Mouse (Mus musculus) hindbrain, embryonic 16.5 days (tissue): ENCODE results near the gene Ubqln4. TPM values are rescaled to one million over a fixed set of nuclear protein-coding genes. Genes with fewer than 3 reads are reported as not detected.

ENCODE experiments used
- ATAC-seq: fragments of 200-750 bp; cut with Nextera tagmentation; 2 replicates; pipeline ENCODE4 v1.8.0; 2017; ENCODE audit warnings: moderate TSS enrichment, moderate library complexity
- H3K27ac ChIP-seq: fragments of 300-500 bp; sonication (generic); 2 replicates; pipeline ENCODE4 v1.5.1; 2014; ENCODE audit warnings: low read depth, mild to moderate bottlenecking, control low read depth, low read length, moderate library complexity
- H3K27me3 ChIP-seq: fragments of 300-500 bp; sonication (generic); replicated peaks from 2 replicates; pipeline ENCODE4 v1.6.1; 2014; ENCODE audit warnings: low read length; ENCODE audit not compliant: control insufficient read depth, insufficient read depth
- H3K36me3 ChIP-seq: fragments of 300-500 bp; sonication (generic); 2 replicates; pipeline ENCODE4 v1.6.1; 2014; ENCODE audit warnings: mild to moderate bottlenecking, low read length, moderate library complexity, mixed read lengths; ENCODE audit not compliant: control insufficient read depth, insufficient read depth
- H3K4me1 ChIP-seq: fragments of 300-500 bp; sonication (generic); 2 replicates; pipeline ENCODE4 v1.6.1; 2014; ENCODE audit warnings: low read depth, low read length; ENCODE audit not compliant: control insufficient read depth, insufficient read depth
- H3K4me2 ChIP-seq: fragments of 300-500 bp; sonication (generic); 2 replicates; pipeline ENCODE4 v1.6.1; 2014; ENCODE audit warnings: mild to moderate bottlenecking, low read length, control low read depth, moderate library complexity
- H3K4me3 ChIP-seq: fragments of 300-500 bp; sonication (generic); 2 replicates; pipeline ENCODE4 v1.5.1; 2014; ENCODE audit warnings: mild to moderate bottlenecking, low read length, control low read depth, moderate library complexity
- H3K9ac ChIP-seq: fragments of 300-500 bp; sonication (generic); 2 replicates; pipeline ENCODE4 v1.6.1; 2014; ENCODE audit warnings: low read depth, mild to moderate bottlenecking, control low read depth, low read length, moderate library complexity
- H3K9me3 ChIP-seq: fragments of 300-500 bp; sonication (generic); 2 replicates; pipeline ENCODE4 v1.6.1; 2014; ENCODE audit warnings: mild to moderate bottlenecking, low read length, moderate library complexity; ENCODE audit not compliant: control insufficient read depth
- WGBS: fragments of 180-500 bp; shearing (Covaris S2); extraction: QIAGEN DNeasy Blood & Tissue Kit; methylation state at CpG from one replicate; pipeline ENCODE4 v1.1.7; 2014; 5-methylcytosine and 5-hydroxymethylcytosine counted together
- polyA plus RNA-seq: library from polyadenylated mRNA; unstranded; fragments of >200 nt; fragmentation: Nextera tagmentation; extraction: Ambion mirVana; gene quantifications from 2 replicates; pipeline ENCODE4 v1.2.1, GENCODE M21; 2015

Gene Ubqln4
- polyA plus RNA-seq, 1 experiment from 2014 or later, result 40.1 TPM

DNA sequence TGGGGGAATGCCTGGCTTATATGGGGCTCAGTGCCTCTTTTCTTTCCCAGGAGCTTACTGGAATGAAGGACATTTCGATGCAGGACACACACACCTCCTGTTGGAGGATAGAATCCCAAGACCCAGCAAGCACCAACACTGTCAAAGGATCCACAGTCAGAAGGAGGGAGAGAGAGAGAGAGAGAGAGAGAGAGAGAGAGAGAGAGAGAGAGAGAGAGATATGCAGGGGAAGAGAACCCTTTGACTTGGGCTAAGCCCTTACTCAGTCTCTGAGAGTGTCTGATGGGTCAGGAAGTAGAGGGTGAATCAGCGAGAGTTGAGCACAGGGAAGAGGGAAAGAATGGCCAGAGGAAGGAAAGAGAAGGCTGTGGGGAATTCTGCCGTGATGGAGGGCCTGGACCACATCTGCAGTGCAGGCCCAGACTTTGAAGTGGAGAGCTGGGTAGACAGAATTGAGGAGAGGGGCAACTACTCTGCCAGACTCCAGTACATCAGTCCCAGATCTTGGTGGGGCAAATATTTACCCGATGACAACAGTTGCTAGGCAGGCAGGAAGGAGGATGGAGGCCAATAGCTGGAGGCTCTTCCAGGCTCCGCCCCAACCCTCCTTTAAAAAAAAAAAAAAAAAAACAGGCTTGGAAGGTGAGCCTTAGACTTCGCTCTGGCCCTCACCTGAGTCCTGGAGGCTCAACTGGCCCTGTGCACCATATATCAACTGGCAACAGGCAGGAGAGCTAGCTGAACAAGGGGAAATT, 41.2 kb upstream of the Ubqln4 start:
- no peaks in the 10 kb centered on the region for H3K9me3 ChIP-seq
- 34% methylated on average over 6 of the region's 6 CpGs for WGBS
- H3K9ac ChIP-seq, result no peak overlapping the region
- no peak overlapping the region for H3K4me3 ChIP-seq
- no peak overlapping the region for H3K27ac ChIP-seq
- no peak for ATAC-seq
- no peaks in the 10 kb centered on the region for H3K27me3 ChIP-seq
- no peak overlapping the region for H3K4me2 ChIP-seq
- peaks cover 21% of the 10 kb centered on the region for H3K4me1 ChIP-seq
- no peaks in the 10 kb centered on the region for H3K36me3 ChIP-seq

DNA sequence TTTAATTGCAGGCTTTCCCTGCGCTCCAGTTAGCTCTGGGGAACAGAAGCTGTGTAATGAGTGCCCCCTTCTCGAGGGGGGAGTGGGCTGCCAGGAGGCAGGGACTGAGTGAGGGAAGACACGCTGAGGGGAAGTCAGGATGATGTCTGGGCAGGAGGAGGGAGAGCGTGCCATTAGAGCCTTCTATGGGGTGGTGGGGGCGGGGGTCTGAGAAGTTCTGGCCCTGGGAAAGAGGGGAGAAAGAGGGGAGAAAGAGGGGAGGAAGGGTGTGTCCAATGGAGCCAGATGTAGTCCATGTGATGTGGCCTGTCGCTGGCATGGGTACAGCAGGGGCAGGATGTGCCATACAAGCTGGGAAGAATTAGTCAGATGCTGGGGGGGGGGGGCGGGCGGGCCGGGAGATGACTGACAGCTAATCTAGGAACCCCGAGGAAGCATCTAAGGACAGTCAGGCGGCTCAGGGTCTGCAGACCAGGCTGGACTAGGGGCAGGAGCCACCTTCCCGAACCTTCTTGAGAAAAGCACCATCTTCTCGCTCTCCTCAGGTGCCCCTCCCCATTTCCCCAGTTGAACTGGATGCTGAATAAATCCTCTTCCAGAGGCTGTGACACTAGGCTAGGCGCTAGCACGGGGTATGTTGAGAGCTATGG, 40.5 kb upstream of the Ubqln4 start:
- ATAC-seq, result no peak
- 41% methylated on average over 15 of the region's 15 CpGs for WGBS
- no peak overlapping the region for H3K4me2 ChIP-seq
- H3K27ac ChIP-seq, result no peak overlapping the region
- H3K36me3 ChIP-seq, result no peaks in the 10 kb centered on the region
- peaks cover 21% of the 10 kb centered on the region for H3K4me1 ChIP-seq
- H3K9ac ChIP-seq, result no peak overlapping the region
- no peaks in the 10 kb centered on the region for H3K9me3 ChIP-seq
- H3K4me3 ChIP-seq, result no peak overlapping the region
- H3K27me3 ChIP-seq, result no peaks in the 10 kb centered on the region

DNA sequence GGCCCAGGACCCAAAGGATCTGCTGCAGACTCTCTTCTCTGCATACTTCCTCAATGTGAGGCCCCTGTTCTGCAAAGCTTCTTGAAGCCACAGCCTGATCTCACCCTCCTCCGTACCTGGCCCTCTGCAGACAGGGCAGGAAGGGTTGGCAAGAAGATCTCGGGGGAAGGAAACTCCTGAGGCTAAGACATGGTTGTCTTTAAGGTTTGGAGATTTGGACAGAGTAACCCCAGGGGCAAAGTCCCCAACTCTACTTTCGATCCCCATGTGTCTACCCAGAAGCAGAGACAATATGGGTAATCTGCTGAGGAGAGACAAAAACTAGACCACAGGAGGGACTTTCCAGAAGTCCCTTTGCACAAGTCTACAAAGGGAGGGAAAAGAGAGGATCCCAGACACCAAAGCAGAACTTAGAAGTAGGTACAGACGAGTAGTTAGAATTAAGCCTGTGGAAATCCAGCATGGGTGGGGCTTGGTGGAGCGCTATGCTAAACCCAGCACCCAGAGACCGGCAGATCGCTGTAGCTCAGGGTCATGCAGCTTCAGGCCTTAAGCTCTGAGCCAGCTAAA, 39.9 kb upstream of the Ubqln4 start:
- Histone ChIP-seq H3K4me3 (no peak overlapping the region), H3K9ac (no peak overlapping the region), H3K27me3 (no peaks in the 10 kb centered on the region), H3K4me2 (no peak overlapping the region), H3K36me3 (no peaks in the 10 kb centered on the region), H3K4me1 (peaks cover 21% of the 10 kb centered on the region), H3K9me3 (no peaks in the 10 kb centered on the region), H3K27ac (no peak overlapping the region)
- no peak for ATAC-seq
- 82% methylated on average over 7 of the region's 7 CpGs for WGBS

DNA sequence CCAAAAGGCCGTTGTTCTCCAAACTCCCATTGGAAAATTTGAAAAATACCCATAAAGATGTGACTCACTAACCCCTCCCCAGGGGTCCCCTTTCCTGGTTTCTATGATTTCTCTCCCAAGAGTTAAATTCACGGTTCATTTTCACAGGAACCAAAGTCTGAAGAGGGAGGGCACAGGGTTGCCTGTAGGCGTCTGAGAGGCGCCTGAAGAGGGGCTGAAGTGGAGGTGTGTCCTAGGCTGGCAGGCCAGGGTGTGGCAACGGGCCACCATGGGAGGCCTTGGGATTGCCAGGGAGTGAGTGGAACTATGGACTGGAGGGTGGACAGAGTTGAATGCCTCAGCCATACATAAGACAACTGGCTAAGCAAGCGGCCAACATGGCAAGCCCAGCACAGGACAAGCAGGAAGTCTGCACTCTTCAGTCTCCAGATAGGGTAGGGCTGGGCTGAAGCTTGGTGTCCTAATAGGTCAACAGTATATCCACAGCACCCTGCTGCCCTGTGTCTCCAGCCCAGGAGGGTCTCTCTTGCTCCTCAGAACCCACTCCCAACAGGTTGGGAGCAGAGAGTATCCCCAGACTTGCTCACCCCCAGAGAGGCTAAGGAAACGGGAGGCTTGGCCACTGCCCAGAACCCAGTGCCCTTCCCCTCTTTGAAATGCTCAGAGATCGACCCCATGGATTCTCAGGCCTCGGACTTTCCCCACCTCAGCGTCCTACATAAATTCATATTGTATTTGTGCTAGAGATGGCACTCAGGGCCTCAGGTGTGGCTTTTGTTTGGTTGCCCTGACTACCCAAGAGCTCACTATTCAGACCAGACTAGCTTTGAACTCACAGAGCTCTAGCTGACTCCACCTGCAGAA, 39.1 kb upstream of the Ubqln4 start:
- no peaks in the 10 kb centered on the region for H3K9me3 ChIP-seq
- H3K27me3 ChIP-seq, result no peaks in the 10 kb centered on the region
- H3K4me3 ChIP-seq, result no peak overlapping the region
- H3K36me3 ChIP-seq, result no peaks in the 10 kb centered on the region
- H3K27ac ChIP-seq, result no peak overlapping the region
- H3K4me1 ChIP-seq, result peaks cover 18% of the 10 kb centered on the region
- H3K9ac ChIP-seq, result no peak overlapping the region
- H3K4me2 ChIP-seq, result no peak overlapping the region
- WGBS, result 84% methylated on average over 10 of the region's 10 CpGs
- ATAC-seq, result no peak

DNA sequence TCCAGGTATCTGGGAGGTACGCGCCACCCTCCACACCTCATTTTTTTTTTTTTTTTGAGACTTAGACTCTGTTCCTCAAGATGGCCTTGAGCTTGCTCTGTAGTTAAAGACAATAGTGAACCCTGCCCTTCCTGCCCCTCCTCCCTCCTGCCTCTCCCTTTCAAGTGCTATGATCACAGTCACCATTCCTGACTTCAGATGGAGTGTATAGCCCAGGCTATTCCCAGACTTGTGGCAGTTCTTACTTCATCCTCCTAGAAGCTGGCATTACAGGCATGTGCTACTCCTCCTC, 38.5 kb upstream of the Ubqln4 start:
- ATAC-seq, result no peak
- H3K9ac ChIP-seq, result no peak overlapping the region
- no peak overlapping the region for H3K27ac ChIP-seq
- no peaks in the 10 kb centered on the region for H3K36me3 ChIP-seq
- no peaks in the 10 kb centered on the region for H3K9me3 ChIP-seq
- 100% methylated on average over 2 of the region's 2 CpGs for WGBS
- no peak overlapping the region for H3K4me3 ChIP-seq
- peaks cover 12% of the 10 kb centered on the region for H3K4me1 ChIP-seq
- H3K27me3 ChIP-seq, result no peaks in the 10 kb centered on the region
- no peak overlapping the region for H3K4me2 ChIP-seq

DNA sequence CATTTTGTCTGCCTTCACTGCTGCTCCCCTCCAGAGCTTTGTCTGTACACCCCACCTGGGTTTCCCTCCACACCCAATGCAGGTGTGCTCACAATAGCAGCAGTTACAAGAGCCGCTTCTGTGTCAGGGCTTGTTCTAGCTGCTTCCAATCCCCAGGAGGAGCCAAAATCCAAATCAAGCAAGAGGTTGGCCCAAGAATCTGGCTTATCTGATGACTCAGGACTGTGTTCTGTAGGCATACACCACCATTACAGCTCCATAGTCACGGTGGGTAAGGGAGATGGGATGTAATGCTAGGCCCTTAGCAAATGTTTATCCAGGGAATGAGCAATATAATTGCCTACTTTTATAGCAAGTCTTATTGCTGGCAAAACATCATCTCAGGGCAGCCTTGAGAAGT, 37.2 kb upstream of the Ubqln4 start:
- Histone ChIP-seq H3K27me3 (no peaks in the 10 kb centered on the region), H3K4me3 (no peak overlapping the region), H3K9ac (no peak overlapping the region), H3K9me3 (no peaks in the 10 kb centered on the region), H3K36me3 (no peaks in the 10 kb centered on the region), H3K4me1 (peaks cover 6% of the 10 kb centered on the region; the same call in 1 of the 2 replicates), H3K4me2 (no peak overlapping the region), H3K27ac (no peak overlapping the region)
- ATAC-seq, result no peak
- 79% methylated on average over 2 of the region's 2 CpGs for WGBS

DNA sequence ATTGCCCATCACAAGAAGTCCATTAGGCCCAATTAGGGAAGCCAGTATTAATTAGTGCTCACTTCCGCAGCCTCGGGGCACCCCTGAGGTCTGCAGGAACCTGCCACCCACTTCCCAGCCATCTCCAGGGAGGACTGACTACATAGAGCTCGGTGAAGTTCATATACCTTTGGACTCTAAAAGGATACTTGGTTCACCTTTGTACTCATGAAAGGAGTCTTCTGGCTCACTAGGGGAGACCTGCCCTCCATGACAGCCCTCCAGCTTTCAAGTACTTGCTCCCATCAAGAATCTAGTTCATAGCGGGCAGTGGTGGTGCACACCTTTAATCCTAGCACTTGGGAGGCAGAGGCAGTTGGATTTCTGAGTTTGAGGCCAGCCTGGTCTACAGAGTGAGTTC, 35.1 kb upstream of the Ubqln4 start:
- Histone ChIP-seq H3K4me3 (no peak overlapping the region), H3K27me3 (no peaks in the 10 kb centered on the region), H3K9me3 (no peaks in the 10 kb centered on the region), H3K27ac (no peak overlapping the region), H3K36me3 (no peaks in the 10 kb centered on the region), H3K4me1 (no peaks in the 10 kb centered on the region), H3K9ac (no peak overlapping the region), H3K4me2 (no peak overlapping the region)
- WGBS, result 87% methylated on average over 4 of the region's 4 CpGs
- no peak for ATAC-seq

DNA sequence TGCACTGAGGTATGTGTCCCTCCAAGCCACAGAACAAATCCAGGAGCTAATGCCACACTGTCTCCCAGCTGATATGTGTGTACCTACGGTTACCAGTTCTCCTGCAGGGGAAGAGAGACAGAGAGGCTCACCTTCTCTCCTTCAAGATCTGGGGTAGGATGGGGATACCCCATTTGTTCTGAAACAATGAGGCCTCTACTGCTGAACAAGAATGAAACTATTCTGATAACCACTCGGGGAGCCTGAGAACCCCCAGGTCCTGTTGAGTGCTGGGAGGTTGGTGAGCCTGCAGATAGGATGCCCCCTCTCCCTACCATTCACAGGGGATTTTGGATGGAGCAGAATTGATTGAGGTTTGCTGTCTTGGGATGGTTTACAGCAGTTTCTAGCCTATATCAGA, 33.5 kb upstream of the Ubqln4 start:
- H3K4me3 ChIP-seq, result no peak overlapping the region
- H3K27ac ChIP-seq, result no peak overlapping the region
- H3K9me3 ChIP-seq, result no peaks in the 10 kb centered on the region
- no peaks in the 10 kb centered on the region for H3K4me1 ChIP-seq
- H3K4me2 ChIP-seq, result no peak overlapping the region
- H3K36me3 ChIP-seq, result no peaks in the 10 kb centered on the region
- ATAC-seq, result no peak
- no peaks in the 10 kb centered on the region for H3K27me3 ChIP-seq
- 79% methylated on average over 2 of the region's 2 CpGs for WGBS
- no peak overlapping the region for H3K9ac ChIP-seq

DNA sequence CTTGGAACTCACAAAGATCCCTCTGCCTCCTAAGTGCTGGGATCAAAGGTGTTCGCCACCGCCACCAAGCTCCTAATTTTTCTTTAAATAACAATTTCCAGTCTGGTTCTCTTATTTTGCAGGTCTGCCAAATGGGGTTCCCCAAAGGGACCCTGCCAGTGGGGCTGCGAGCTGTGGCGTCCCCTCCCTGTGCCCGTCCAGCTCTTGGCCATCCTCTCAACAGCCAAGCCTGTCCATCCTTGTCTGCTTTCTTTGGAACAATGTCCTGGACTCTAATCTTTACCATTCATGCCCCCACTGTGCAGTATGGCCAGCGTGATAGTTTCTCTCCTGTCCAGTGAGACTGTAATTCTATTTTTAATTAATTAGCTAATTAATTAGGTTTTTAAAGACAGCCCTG, 32.4 kb upstream of the Ubqln4 start:
- Histone ChIP-seq H3K36me3 (no peaks in the 10 kb centered on the region), H3K27me3 (no peaks in the 10 kb centered on the region), H3K9me3 (no peaks in the 10 kb centered on the region), H3K4me2 (no peak overlapping the region), H3K4me1 (peaks cover 4% of the 10 kb centered on the region), H3K27ac (no peak overlapping the region), H3K9ac (no peak overlapping the region), H3K4me3 (no peak overlapping the region)
- 87% methylated on average over 6 of the region's 6 CpGs for WGBS
- no peak for ATAC-seq
